Mouse (Mus musculus): ENCODE results near the gene Armc9.

Armc9 gene

DNA sequence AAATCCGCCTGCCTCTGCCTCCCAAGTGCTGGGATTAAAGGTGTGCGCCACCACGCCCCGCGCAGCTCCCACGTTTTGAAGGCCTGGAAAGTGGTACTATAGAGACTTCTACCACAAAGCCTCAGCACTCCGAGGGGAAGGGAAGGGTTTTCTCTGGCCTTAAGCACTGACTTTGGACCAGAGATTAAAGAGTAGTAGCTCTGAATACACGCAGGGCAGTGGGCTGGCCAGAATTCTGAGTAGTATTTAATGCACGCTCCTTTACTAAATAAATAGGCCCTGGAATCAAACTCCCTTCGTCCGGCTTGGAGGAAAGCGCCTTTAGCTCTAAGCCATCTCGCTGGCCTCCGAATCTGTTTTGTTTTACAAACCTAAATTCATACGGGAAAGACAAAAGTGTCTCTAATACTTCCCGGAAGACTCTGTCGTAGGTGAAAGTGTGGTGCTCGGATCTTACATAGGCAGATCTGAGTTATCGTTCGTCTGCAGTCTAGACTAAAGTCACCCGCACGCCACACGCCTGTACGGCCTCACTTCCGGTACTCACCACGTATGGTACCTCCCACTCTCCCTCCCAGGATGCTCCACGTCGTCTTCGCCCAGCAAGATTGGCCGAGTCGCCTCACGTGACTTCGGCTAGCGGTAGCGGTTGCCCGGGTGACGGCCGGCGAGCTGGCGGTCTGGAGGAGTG is at the start of gene Armc9:
TSS of gene Armc9 (plus strand) at position 648 of the 691 bp plus-strand sequence.
- peak; percentile 96 to 97 for DNase-seq

DNA sequence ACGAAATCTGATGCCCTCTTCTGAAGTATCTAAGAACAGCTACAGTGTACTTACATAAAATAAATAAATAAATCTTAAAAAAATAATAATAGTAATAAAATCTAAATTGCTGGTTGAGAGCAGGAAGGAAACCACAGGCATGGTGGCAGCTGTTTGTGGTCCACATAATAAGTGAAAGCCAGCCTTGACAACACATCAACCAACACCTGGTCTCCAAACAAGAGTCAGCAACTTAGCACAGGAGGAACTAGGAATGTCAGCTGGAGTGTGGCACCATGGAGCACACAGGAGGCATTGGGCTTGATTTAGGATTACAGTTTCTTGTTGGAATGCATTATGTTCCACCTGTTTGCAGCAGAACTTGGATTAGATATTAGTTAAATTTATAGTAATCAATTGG is 49.5 kb upstream of the Armc9 start:
- DNase-seq = no peak

DNA sequence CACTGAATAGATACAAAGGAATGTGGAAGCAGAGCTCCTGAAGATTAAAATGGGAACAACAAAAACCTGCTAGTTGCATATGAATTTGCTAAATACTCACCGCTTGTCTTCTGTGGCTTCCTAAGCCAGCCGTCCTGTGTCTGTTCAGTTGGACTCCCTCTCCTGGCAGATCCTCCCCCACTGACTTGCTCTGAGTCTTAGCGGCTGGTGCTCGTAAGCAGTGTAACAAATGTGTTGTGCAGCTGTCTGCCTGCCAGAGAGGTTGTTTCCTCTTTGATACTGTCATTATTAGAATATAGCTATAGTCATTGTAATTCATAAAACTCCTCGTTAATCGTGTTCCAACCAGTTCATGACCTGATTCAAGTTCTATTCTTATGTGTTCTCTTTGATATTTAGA is 42.8 kb upstream of the Armc9 start, which contains the start of gene Htr2b:
TSS of gene Htr2b (minus strand) at position 192 of the 400 bp plus-strand sequence.
- peak; percentile 75 to 81 for DNase-seq

DNA sequence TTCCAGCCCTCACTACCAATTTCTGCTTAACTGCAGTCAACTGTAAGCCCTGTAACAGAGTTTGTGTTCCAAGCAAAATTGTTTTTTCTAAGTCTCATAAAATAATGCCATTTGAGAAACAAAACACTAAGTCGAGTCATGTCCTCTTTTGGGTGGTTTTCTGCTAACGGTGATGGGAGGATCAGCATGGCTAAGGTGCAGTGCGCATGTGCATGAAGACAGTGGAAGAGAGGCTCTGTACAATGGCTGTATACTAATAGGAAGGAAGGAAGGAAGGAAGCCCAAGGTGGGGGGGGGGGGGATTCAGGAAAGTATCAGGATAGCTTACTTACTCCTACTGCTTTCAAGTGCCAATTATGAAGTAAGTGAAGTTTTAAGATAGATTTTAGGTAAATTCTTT is 40.4 kb upstream of the Armc9 start:
- DNase-seq = peak in 1 of 2 experiments; percentile 23

DNA sequence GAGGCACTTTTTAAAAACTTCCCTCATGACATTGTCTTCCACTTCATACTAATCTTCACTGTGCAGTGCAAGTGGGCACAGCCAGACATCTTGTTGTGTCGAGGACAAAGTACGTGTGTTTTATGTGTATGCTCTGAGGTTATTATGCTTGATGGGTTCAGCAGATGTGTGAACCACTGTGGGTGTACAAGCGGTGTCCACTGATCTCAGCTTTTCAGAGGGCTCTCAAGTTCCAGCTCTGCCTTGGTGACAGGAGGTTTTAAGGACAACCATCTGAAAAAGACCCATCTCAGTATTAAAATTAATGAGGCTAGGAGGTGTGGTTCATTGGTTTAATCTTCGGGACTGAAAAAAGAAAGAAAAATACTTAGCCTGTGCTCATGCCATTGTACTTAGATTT is 35.0 kb upstream of the Armc9 start:
- DNase-seq = no peak

DNA sequence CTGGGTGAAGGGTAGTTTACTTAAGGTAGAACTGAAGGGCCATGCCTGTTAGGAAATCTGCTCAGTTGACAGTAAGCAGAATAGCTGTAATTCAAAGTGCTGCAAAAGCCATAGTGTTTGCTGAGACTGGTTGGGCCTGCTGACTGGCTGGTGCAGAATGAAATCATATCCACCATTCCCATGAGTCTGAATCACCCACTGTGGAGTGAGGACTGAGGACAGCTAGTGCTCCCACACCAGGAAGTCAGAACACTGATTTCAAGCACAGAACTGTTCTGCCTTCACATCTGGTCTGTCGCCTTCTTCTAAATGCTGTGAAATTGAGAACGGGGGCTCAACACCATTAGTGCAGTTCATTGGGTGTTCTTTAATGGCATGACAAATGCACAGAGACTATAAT is 28.5 kb upstream of the Armc9 start:
- no peak for DNase-seq

DNA sequence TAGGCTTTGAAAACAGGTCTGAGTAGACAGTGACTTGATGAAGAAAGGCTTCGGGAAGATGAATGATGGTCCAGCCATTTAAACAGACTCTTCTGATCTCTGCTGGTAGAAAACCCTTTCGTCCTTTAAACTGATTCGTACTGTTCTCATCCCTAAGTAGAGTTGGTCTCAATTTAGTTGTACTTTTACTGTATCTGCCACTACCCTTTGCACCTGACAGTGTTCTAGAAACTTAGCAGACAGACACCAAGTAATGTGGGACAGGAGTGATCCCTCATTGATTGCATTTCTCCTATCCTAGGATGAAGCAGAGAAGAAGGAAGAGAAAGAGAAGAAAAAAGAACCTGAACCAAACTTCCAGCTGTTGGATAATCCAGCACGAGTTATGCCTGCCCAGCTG is 21.2 kb upstream of the Armc9 start, which contains the start of gene Gm21972:
TSS of gene Gm21972 (plus strand) at position 301 of the 400 bp plus-strand sequence.
- DNase-seq = no peak

DNA sequence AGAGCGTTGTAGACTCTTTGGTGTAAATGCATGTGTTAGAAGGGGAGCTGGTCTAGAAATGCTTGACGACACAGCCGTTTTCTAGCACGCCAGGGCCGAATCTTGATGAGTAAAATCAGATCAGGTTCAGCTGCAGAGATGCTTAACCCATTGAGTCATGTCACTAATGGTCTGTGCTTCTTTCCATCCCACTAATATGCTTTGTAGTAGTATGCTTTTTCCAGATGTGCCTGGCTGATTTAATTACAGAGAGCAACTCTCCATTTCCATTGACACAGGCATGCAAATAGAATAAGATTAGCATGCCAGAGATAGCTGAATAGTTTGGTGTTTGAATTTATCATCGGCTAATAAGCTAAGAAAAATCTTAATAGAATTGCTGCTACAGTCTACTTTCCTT is 19.3 kb upstream of the Armc9 start:
- no peak for DNase-seq

DNA sequence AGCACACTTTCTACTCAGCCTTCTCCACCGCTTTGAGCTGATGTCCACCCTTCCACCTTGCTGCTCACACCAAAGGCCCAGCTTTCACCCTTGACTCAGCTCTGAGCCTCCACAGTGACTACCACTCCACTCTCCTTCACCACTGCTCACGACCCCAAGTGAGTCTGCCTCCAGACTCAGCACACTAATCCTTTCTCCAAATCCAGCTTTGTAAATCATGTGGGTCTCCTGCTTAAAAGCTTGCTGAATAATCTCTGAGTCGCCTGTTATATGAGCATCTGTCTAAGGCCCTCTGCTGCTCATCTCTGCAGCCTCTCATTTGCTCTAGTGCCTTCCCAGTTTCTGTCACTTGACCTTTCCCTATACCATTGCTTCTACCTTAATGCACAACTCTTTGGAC is 13.5 kb upstream of the Armc9 start:
- no peak for DNase-seq

DNA sequence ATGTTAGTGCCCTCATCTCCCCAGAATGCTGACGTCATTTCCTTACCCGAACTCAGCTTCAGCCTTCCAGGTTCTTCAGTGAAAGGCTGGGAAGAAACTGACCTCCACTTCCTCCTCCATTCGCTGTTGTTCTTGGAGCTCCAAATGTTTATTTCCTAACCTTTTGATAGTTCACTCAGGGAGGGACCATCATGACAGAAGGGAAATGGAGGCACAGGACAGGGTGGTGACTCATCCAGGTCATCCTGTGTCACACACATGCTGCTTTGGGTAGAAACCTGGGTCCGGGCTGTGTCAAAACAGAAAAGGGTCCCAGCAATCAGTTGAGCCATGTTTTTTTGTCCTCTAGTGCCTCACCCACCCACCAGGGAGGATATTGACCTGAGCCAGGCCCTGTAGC is 11.4 kb upstream of the Armc9 start:
- DNase-seq = no peak

DNA sequence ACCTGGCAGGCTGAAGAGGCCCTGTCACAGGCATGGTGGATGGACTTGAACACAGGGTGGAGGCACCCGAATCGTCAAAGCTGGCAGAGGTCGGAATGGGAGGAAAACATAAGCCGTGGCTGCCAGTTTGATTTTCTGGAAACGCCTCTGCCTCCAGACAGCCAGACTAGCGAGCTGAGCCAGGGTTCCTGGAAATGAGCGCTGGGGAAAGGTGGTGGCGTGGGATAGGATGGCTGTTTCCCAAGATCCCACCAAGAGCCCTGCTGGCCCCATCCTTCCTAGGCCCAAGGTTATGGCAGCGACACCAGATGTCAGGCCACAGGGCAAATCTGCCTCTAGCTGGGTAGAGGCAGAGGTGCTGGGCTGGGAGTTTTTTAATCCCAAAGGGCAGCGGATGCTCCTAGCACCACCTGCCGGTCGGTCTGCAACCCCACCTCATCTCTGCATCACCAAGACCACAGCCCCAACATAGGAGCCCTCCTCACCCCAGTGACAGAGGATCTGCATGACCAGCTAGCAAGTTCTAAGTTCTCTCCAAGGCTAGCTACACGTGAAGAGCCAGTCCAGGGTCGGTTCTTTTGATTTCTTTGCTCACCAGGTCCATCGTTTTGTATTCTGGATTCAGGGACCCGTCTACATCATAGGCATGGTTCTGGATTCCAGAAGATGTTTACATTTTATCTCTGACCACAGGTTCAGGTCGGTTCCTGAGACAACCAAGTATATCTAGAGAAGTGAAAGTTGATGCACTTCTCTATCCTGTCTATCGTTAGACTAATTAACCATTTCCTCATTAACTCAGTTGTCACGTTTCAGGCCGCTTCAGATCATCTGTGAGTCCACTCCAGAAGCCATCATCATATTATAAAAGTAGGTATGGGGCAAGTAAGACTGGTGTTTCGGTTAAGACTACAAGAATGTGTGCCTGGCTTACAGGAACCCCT is 10.3 kb upstream of the Armc9 start:
- peak; percentile 41 to 52 for DNase-seq

DNA sequence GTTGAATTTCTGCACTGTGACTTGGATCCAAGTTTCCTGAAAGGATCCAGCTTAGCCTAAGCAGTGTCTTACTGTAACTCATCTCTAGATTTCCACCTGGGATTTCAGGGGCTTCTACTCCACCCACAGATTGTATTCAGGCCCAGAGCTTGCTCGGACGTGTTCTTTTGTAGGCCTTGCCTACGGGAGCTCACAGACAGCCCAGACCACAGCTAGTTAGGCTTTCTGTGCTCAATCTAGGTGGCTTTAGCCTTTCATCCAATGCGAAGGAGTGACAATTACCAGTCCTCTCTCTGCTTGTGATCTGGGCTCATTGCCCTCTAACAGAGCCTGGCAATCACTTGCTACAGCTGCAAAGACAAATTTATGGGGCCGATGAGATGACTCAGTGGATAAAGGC is 8.3 kb upstream of the Armc9 start:
- DNase-seq = no peak

DNA sequence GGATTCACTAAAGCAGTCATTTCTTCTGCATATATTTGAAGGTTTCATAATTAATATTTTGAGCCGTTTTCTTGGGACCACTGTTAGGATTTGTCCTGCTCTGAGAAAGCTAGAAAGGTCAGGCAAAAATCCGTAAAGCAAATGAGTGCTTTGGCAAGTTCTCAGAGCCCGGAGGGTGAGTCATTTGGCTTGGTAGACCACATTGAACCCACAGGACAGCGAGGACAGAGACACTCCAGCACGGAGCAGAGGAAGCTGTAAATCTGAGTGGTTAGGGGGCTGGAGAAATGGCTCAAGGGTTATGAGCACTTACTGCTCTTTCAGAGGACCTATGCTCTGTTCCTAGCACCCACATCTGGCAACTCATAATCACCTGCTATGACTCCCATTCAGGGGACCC is 7.0 kb upstream of the Armc9 start:
- no peak for DNase-seq

DNA sequence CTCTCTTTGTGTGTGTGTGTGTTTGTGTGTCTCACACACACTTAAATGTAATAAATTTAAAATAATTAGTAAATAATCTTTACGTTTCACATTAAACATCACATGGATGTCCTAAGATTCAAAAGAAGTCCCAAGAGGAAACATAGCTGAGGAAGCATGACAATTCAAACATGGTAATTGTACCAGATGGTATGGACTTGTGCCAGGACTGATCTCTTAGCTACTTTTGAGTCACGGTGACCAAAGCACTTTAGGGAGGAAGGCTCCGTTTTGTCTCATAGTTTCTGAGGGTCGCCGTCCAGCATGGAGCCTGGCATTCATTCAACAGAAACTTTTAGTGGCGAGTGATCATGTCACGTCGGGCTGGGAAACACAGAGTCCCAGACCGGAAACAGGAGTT is 6.4 kb upstream of the Armc9 start:
- no peak for DNase-seq

DNA sequence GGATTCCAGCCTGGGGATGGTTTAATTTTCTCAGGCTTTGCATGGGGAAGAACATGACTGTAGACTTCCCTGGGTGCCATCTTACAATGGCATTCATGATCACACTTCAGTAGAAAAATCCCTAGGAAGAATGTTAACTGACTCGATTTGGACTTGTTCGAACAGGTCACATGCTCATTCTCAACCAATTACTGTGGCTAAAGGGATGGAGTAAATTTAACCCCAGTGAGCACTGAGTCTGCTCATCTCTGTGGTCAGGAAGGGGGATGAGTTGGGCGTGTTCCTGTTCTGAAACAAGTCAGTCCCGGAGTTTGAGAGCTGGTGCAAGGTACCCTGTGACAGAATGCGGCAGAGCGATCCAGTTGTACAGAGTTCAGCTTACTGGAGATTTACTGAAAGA is 3.7 kb upstream of the Armc9 start:
- DNase-seq = no peak

DNA sequence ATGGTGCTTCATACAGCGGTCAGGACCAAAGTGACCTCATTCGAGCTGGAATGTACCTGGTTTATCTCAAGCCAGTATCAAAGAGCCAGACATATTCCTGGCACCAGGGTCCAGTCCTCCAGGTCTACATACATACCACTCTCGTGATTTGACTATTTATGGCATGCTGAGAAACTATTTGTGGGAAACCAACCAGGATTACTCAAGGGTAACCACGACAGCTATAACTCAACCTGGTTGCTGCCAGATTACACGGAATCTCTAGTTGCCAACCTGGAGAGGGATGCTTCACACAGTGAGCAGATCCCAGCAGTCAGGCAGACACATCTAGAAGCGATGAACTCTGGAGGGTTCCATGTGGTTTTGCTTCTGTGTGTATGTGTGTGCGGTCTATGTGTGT is 3.2 kb upstream of the Armc9 start:
- no peak for DNase-seq

DNA sequence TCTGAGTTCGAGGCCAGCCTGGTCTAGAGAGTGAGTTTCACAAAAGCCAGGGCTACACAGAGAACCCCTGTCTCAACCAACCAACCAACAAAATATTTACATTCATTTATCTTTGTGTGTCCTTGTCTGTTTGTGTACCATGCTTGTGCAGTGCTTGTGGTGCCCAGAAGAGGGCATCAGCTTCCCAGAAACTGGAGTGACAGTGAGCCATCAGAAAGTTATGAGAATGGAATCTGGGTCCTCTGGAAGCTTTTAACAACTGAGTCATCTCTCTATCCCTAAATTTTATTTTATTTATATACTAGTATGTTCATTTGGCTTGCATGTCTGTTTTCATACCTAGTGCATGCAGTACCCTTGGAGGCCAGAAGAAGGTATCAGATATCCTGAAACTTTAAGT is 2.0 kb upstream of the Armc9 start:
- peak in 1 of 2 experiments; percentile 18 for DNase-seq

DNA sequence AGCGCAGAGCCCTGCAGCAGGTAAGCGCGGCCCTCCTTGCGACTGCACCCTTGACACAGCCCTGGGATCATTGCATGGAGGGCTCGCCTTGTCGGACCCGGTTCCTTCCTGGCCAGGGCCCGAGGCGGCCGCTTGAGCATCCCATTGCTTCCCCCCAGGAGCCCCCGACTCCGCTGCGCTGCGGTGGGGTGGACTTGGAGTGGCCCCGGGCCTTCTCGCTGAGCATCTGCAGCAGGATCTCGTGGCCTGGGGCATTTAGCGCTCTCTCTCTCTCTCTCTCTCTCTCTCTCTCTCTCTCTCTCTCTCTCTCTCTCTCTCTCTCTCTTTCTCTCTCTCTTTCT is 214 bp downstream of the Armc9 start:
- DNase-seq = no peak

DNA sequence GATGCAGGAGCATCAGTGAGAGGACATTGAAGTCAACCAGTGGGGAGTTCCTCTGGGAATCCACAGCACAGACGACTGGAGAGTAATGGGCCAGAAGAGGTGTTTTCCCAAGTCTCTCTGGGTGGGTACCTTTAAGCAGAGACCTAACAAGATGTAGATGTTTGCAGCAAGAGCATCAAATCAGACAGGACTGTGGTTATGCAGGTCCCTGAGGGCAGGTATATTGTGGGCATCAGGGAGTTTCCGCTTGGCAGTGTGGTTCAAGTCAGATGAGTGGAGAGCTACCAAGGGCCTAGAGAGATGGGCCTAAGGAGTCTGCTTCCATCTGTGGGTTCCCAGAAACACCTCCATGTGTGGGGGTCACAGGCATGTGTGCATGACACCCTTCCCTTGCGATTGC is 1.5 kb downstream of the Armc9 start:
- DNase-seq = no peak

DNA sequence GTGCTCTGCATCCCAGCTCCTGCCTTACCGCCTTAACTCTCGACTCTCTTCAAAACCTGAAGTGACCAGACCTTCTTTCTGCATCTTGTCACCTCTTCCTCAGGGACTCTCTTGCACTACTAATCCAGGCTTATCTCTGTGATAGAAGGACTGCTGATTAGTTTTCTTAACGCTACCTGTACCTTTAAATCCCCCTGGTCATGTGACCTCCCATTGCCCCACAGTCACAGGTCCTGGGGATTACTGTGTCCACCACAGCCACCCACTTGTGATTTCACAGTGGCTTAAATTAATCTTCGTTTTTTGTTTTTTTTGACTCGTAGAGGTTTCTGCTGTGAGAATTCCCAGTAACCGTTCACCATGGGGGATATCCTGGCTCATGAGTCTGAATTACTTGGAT is 2.0 kb downstream of the Armc9 start:
- no peak for DNase-seq

DNA sequence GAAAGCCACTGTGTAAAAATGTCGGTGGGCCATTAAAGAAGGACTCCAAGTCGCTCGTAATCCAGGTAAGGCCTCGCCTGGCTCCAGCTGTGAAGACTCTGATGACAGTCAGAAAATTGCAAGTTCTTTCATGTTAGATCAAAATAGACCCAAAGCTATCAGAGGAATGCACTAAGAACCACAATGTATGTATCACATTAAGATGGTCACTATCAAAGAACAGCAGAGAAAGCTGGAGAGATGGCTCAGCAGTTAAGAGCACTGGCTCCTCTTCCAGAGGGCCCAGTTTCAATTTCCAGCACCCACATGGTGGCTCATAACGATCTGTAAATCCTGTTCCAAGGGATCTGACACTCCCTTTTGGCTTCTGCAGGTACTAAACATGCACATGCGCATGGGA is 5.5 kb downstream of the Armc9 start:
- DNase-seq = no peak

DNA sequence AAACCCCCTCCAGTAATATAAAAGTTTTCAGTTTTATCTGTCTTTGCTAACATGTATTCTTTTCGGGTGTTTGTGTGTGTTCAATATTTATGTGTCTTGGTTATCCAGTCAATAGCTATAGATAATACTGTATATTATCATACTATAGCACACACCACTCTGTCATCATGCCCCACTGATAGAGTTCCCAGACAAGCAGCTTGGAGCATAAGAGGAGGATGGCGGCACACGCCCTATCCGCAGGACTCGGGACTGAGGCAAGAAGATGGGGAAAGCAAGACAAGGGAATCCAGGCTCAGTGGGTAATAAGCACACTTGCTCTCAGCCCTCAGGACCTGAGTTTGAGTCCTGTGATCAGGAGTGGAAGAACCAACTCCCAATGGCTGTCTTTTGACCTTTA is 5.9 kb downstream of the Armc9 start:
- no peak for DNase-seq

DNA sequence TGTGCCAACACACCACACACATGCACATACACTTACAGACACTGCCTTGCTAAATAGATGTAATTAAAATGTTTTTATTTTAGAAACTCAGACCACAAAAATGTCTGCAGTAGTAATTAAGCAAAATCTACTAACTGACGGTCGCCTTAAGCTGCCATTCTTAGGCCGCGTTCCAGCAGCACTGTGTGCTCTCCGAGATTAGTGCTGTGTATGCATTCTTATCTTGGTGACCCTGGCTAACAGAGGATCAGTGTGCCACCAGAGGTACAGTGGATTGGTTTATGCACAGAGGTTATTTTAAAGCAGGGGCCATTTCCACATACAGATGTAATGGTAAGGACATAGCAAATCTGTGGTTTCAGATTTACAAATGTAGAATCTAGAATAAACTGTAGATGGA is 6.5 kb downstream of the Armc9 start:
- no peak for DNase-seq

DNA sequence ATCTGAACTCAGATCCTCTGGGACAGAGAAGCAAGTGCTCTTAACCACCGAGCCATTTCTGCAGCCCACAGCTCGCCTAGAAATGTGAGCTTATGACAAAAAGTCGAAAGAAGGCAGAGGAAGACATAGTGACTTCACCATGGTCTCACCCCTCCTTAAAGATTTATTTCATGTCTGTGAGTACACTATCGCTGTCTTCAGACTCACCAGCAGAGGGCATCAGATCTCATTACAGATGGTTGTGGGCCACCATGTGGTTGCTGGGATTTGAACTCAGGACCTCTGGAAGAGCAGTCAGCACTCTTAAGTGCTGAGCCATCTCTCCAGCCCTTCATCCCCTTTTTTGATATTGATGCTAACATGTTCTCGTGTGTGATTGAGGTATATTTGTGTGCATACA is 20.0 kb downstream of the Armc9 start:
- DNase-seq = no peak
